8 mouse cellular contexts compared by ENCODE assay signal in the genomic region with DNA sequence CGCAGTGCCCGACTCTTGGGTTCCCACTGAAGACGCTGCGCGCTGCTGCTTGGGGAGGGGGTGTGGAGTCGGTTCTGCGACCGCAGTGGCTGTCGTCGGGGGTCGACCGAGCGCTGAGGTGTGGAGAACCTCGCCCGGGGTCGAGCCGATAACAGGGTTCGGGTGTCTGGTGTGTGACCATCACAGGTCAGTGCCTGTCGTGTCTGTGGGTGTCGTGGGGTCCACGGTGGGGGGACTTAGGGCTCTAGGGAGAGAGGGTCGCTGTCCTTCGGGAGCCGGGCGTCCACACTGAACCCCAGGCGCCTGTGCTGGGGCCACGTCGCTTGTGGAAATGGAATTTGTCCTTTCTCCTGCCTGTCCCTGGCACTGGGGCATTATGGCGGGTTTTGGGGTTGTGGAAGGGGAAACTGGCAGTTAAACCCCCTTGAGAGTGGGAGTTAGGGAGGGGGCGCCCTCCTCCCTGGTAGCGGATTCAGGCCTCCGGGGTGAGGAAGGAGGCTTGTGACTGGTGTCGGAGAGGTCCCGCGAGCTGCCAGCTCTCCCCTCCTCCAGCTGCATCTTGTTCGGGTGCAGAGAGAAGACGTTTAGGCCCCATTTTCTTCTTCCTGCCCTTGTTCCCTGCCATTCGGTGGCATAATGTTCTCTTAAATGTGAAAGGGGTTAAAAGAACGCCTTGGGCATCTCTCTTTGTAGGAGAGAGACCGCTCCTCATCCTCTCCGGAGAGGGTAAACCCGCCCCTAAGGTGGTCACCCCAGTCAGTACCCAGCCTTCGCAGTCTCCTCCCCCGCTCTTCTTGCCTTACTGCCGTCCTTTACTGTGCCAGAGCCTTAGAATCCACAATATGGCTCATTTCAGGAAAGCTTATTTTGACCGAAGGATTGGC. TPM values are rescaled to one million over a fixed set of nuclear protein-coding genes. Genes with fewer than 3 reads are reported as not detected.
A peak's percentile ranks its signal among the peaks of the same experiment; 100 is the strongest.
DNase-seq lines count a peak whose midpoint lies in the region; ATAC-seq and TF ChIP-seq lines count a peak whose summit lies in the region.

No protein-coding gene starts in this region.

- peaks cover 26% of the 10 kb centered on the region for H3K4me1 ChIP-seq in hindbrain, embryonic 13.5 days (replicated peaks)

- H3K4me2 ChIP-seq in hindbrain, embryonic 13.5 days = peak overlapping the region; percentile 90

- H3K9ac ChIP-seq in hindbrain, embryonic 13.5 days = peak overlapping the region; percentile 99

- no peaks in the 10 kb centered on the region for H3K36me3 ChIP-seq in hindbrain, embryonic 13.5 days

- peak overlapping the region; percentile 100 for H3K27ac ChIP-seq in hindbrain, embryonic 13.5 days
- peak overlapping the region; percentile 100 for H3K27ac ChIP-seq in left cerebral cortex, adult 2 months

- TF ChIP-seq CTCF in left cerebral cortex, adult 2 months (IDR thresholded peaks at IDR 0.05) = no peak

- peak overlapping the region; percentile 85 for H3K4me3 ChIP-seq in hindbrain, embryonic 13.5 days
- H3K4me3 ChIP-seq in left cerebral cortex, adult 2 months = peak overlapping the region; percentile 99

- H3K27me3 ChIP-seq in hindbrain, embryonic 13.5 days = no peaks in the 10 kb centered on the region

- under 1% methylated on average over 46 of the region's 46 CpGs for WGBS in hindbrain, embryonic 13.5 days

- intact Hi-C loops in left cerebral cortex, adult 2 months (cut with DNase I) = no loop called here

- peak; percentile 73 for DNase-seq in NIH3T3 (ENCODE audit: low read depth)
- peak; percentile 79 for DNase-seq in cerebellum, adult 9-11 months
- peak; percentile 46 to 55 for DNase-seq in frontal cortex, postnatal 14 days (ENCODE audit: low spot score in 2 of 2)
- DNase-seq in left cerebral cortex, adult 2 months (ENCODE audit: extremely low spot score in 1 of 2, low spot score in 2 of 2) = peak; percentile 46 to 60
- DNase-seq in lung, postnatal 4 days = peak; percentile 69 to 73
- DNase-seq in retina, postnatal 7 days (ENCODE audit: low read depth, low spot score) = peak; percentile 25
- DNase-seq in thymus, postnatal 4 days = peak; percentile 80

- peak; percentile 23 for ATAC-seq in hindbrain, embryonic 13.5 days (ENCODE audit: low FRiP score)

- H3K9me3 ChIP-seq in hindbrain, embryonic 13.5 days = no peaks in the 10 kb centered on the region

RNA-seq across cellular contexts. Expression of a gene that starts 0.6 kb away (rescaled TPM):
- polyA plus RNA-seq in hindbrain, embryonic 13.5 days (2015; fragmentation: Nextera tagmentation; extraction: Ambion mirVana) = 169 and 170 TPM in 2 replicates
- total RNA-seq in left cerebral cortex, adult 2 months (2021) = 100 to 1,000 TPM; 101 to 102 TPM

Comparison
In these comparisons a context has a peak if more than half of its experiments do, and no peak if none do; other contexts are left out.
1. Peak in every context shown above with its lines: DNase-seq, ATAC-seq, H3K4me3 ChIP-seq and H3K27ac ChIP-seq.
2. DNase-seq: peak in every context shown above with its lines; median percentile 80 in thymus, postnatal 4 days; 79 in cerebellum, adult 9-11 months; 73 in NIH3T3; 71 in lung, postnatal 4 days; 53 in left cerebral cortex, adult 2 months; 50 in frontal cortex, postnatal 14 days; 25 in retina, postnatal 7 days.